8 mouse cellular contexts compared by ENCODE assay signal in genomic region chr12:71342397-71342796, GRCm38 (mm10). TPM values are rescaled to one million over a fixed set of nuclear protein-coding genes. Genes with fewer than 3 reads are reported as not detected.
DNase-seq lines count a peak whose midpoint lies in the region.

No protein-coding gene starts in this region.

- DNase-seq in gastrocnemius, adult 18-20 months (ENCODE audit: low spot score), result peak; percentile 24
- no peak for DNase-seq in gastrocnemius, postnatal 25 days
- peak; percentile 49 for DNase-seq in ES-CJ7 (ENCODE audit: low read depth, low spot score)
- DNase-seq in heart, adult 9 months (ENCODE audit: low spot score in 2 of 2), result peak; percentile 41 to 47
- peak; percentile 56 to 71 for DNase-seq in kidney, postnatal 4 days
- DNase-seq in spleen, postnatal 10 days (ENCODE audit: low spot score in 2 of 2), result peak; percentile 7 to 43
- DNase-seq in right cerebral cortex, postnatal 25 days, result no peak
- DNase-seq in urinary bladder, postnatal 4 days (ENCODE audit: low spot score in 2 of 2), result no peak

RNA-seq across cellular contexts. Expression of gene Dact1, which starts 32.7 kb away (rescaled TPM):
- 1 to 10 TPM; 1.9 to 5.4 TPM for total RNA-seq in gastrocnemius, adult 18-20 months (2021)
- 1 to 10 TPM; 5.9 to 6.5 TPM for total RNA-seq in gastrocnemius, postnatal 25 days (2021)

Comparison
In these comparisons a context has a peak if more than half of its experiments do, and no peak if none do; other contexts are left out.
1. DNase-seq: peak in gastrocnemius, adult 18-20 months (single experiment), ES-CJ7 (single experiment), heart, adult 9 months (2 of 2), kidney, postnatal 4 days (2 of 2) and spleen, postnatal 10 days (2 of 2); none in gastrocnemius, postnatal 25 days (single experiment), right cerebral cortex, postnatal 25 days (single experiment) and urinary bladder, postnatal 4 days (0 of 2).